Mouse (Mus musculus): ENCODE measurements around the gene Stpg4. TPM values are rescaled to one million over a fixed set of nuclear protein-coding genes. Genes with fewer than 3 reads are reported as not detected.

Stpg4 gene
- 8.6 TPM for polyA plus RNA-seq (2014; fragmentation: Illumina TruSeq; extraction: RNeasy Lipid Tissue Mini Kit (QIAGEN cat#74804); ENCODE audit: low read depth, low replicate concordance)

GRCm38 (mm10) chr17:87427511-87427910 lies at the start of gene Stpg4:
Stpg4 (minus strand) TSS chr17:87427741.

GRCm38 (mm10) chr17:87446767-87447611 lies 19.4 kb upstream of the Stpg4 start, which contains the start of gene Calm2:
Calm2 (minus strand) TSS chr17:87446935.

Other genes with a start within 250 kb of the Stpg4 start
- gene Mcfd2, start 161.8 kb downstream of the Stpg4 start, polyA plus RNA-seq (2014; fragmentation: Illumina TruSeq; extraction: RNeasy Lipid Tissue Mini Kit (QIAGEN cat#74804); ENCODE audit: low read depth, low replicate concordance): 126 TPM
- 22.9 TPM for gene Ttc7, start 144.9 kb downstream of the Stpg4 start, polyA plus RNA-seq (2014; fragmentation: Illumina TruSeq; extraction: RNeasy Lipid Tissue Mini Kit (QIAGEN cat#74804); ENCODE audit: low read depth, low replicate concordance)
- gene Calm2, start 19.2 kb upstream of the Stpg4 start, polyA plus RNA-seq (2014; fragmentation: Illumina TruSeq; extraction: RNeasy Lipid Tissue Mini Kit (QIAGEN cat#74804); ENCODE audit: low read depth, low replicate concordance): 389 TPM
- gene Epcam, start 208.2 kb upstream of the Stpg4 start, polyA plus RNA-seq (2014; fragmentation: Illumina TruSeq; extraction: RNeasy Lipid Tissue Mini Kit (QIAGEN cat#74804); ENCODE audit: low read depth, low replicate concordance): 210 TPM
- 15.0 TPM for gene Msh2, start 244.6 kb upstream of the Stpg4 start, polyA plus RNA-seq (2014; fragmentation: Illumina TruSeq; extraction: RNeasy Lipid Tissue Mini Kit (QIAGEN cat#74804); ENCODE audit: low read depth, low replicate concordance)